Mouse (Mus musculus) MEL (cell line): ENCODE measurements around the gene Olfr1428.
"Not testable (repeated sequence)": the region's sequence is repeated elsewhere in the genome, so short reads cannot be mapped to it uniquely, and the experiment has no call there.

Source experiments
- CTCF ChIP-seq, 3 experiments: IDR thresholded peaks in 2 of 3; conservative IDR thresholded peaks in 1 of 3; 2 replicates each; pipeline ENCODE4 v1.5.1; 2011 to 2012; ENCODE audit warnings: low read length in 3 of 3, low read depth in 2 of 3, mild to moderate bottlenecking in 2 of 3, improper control_type of control experiment in 1 of 3, inconsistent platforms in 1 of 3, mixed read lengths in 1 of 3, moderate library complexity in 1 of 3; ENCODE audit not compliant: control insufficient read depth in 1 of 3, insufficient read depth in 1 of 3, poor library complexity in 1 of 3, severe bottlenecking in 1 of 3
- ELF1 ChIP-seq: IDR thresholded peaks from 2 replicates; pipeline ENCODE4 v1.6.1; 2014; ENCODE audit warnings: low read depth, mild to moderate bottlenecking, inconsistent platforms, low read length, improper control_type of control experiment, moderate library complexity
- GATA1 ChIP-seq: IDR thresholded peaks from 2 replicates; pipeline ENCODE4 v1.6.1; 2011; ENCODE audit warnings: low read depth, low read length, improper control_type of control experiment
- MAX ChIP-seq: IDR thresholded peaks from 2 replicates; pipeline ENCODE4 v1.6.1; 2011; ENCODE audit warnings: low read length, improper control_type of control experiment
- MAZ ChIP-seq: IDR thresholded peaks from 2 replicates; pipeline ENCODE4 v1.6.1; 2012; ENCODE audit warnings: low read depth, mild to moderate bottlenecking, inconsistent platforms, low read length, improper control_type of control experiment
- POLR2AphosphoS5 ChIP-seq: IDR thresholded peaks from 2 replicates; pipeline ENCODE4 v1.6.1; 2012; ENCODE audit warnings: low read depth, borderline replicate concordance, mild to moderate bottlenecking, inconsistent platforms, low read length, moderate library complexity, mixed read lengths
- ZMIZ1 ChIP-seq: IDR thresholded peaks from 2 replicates; pipeline ENCODE4 v1.6.1; 2012; ENCODE audit warnings: low read depth, mild to moderate bottlenecking, inconsistent platforms, low read length, improper control_type of control experiment, moderate library complexity
- ZNF384 ChIP-seq: IDR thresholded peaks from 2 replicates; pipeline ENCODE4 v1.6.1; 2012; ENCODE audit warnings: low read depth, mild to moderate bottlenecking, inconsistent platforms, low read length, improper control_type of control experiment

DNA sequence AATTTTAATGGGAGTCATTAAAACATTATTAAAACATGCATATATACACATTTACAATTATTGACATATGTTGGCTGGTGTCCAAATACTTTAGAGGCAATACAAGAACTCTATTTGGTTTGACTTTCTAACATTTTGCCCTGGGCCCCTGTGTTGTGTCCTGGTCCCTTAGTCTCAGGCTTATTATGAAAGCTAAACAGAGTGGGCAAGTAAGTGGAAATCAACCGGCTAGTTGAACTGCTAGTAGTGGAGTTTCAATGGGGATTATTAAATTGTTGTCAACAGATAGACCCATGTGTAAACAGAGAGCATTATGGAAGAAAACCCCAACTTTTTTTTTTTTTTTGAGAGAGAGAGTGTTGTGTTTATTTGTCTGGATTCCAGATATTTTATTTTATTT, 53.1 kb downstream of the Olfr1428 start, which contains the start of gene Olfr1424:
- not testable (repeated sequence) for TF ChIP-seq CTCF (IDR thresholded peaks at IDR 0.05 in 2 of 3, conservative IDR thresholded peaks at IDR 0.05 in 1 of 3; ENCODE audit: control insufficient read depth in 1 of 3, insufficient read depth in 1 of 3, low read depth in 2 of 3, low read length in 3 of 3, poor library complexity in 1 of 3, severe bottlenecking in 1 of 3); GATA1; ELF1; ZNF384; ZMIZ1; MAZ; MAX; POLR2AphosphoS5
